Mouse (Mus musculus) urinary bladder, postnatal 14 days (tissue): Measurements from ENCODE around the gene Mak.
"Not testable (repeated sequence)": the region's sequence is repeated elsewhere in the genome, so short reads cannot be mapped to it uniquely, and the experiment has no call there.

Source experiments
- DNase-seq: peaks from one replicate; pipeline ENCODE4 v3.0.0; 2021; ENCODE audit warnings: low spot score

Gene Mak

GRCm38 (mm10) chr13:40998537-40998936, 81.0 kb downstream of the Mak start:
- DNase-seq: not testable (repeated sequence)

- DNase-seq: no peak
Observed at GRCm38 (mm10) chr13:40994487-40995263, 84.8 kb downstream of the Mak start.

GRCm38 (mm10) chr13:40988418-40988817, 91.1 kb downstream of the Mak start:
- no peak for DNase-seq

- DNase-seq: not testable (repeated sequence)
Observed at GRCm38 (mm10) chr13:40987608-40988303, 91.8 kb downstream of the Mak start.

- no peak for DNase-seq
Observed at GRCm38 (mm10) chr13:40986081-40986480, 93.4 kb downstream of the Mak start.

- DNase-seq: no peak
Observed at GRCm38 (mm10) chr13:40982759-40983158, 96.7 kb downstream of the Mak start.

- no peak for DNase-seq
Observed at GRCm38 (mm10) chr13:40979321-40979720, 100.2 kb downstream of the Mak start.

GRCm38 (mm10) chr13:40978652-40979051, 100.9 kb downstream of the Mak start:
- DNase-seq: no peak

- peak; percentile 63 for DNase-seq
Observed at GRCm38 (mm10) chr13:40977609-40978008, 101.9 kb downstream of the Mak start.
